Mouse (Mus musculus) MEL (cell line): Measurements from ENCODE around the gene Pkd2l1. TPM values are rescaled to one million over a fixed set of nuclear protein-coding genes. Genes with fewer than 3 reads are reported as not detected.

Source experiments
- DNase-seq: peaks from one replicate; pipeline ENCODE4 v3.0.0; 2011; ENCODE audit warnings: low read depth, low spot score
- H3K27ac ChIP-seq: 2 replicates; pipeline ENCODE4 v1.5.1; 2012; ENCODE audit warnings: low read depth, mild to moderate bottlenecking, control low read depth, low read length, moderate library complexity; ENCODE audit not compliant: control insufficient read depth
- H3K27me3 ChIP-seq, 2 experiments: fragments of 150-350 bp in 1 of 2; sonication (generic) in 1 of 2; 2 replicates each; pipeline ENCODE4 v1.6.1; 2012; ENCODE audit warnings: low read length in 2 of 2, mild to moderate bottlenecking in 2 of 2, improper control_type of control experiment in 1 of 2, moderate library complexity in 1 of 2; ENCODE audit not compliant: insufficient read depth in 2 of 2, control insufficient read depth in 1 of 2
- H3K36me3 ChIP-seq, 2 experiments: 2 replicates each; pipeline ENCODE4 v1.6.1; 2012 to 2014; ENCODE audit warnings: low read length in 2 of 2, improper control_type of control experiment in 1 of 2, inconsistent platforms in 1 of 2, mild to moderate bottlenecking in 1 of 2; ENCODE audit not compliant: insufficient read depth in 2 of 2, control insufficient read depth in 1 of 2
- H3K4me1 ChIP-seq, 2 experiments: fragments of 150-350 bp in 1 of 2; sonication (generic) in 1 of 2; 2 replicates each; pipeline ENCODE4 v1.6.1; 2012; ENCODE audit warnings: low read length in 2 of 2, improper control_type of control experiment in 1 of 2, mild to moderate bottlenecking in 1 of 2; ENCODE audit not compliant: insufficient read depth in 2 of 2, control insufficient read depth in 1 of 2
- H3K4me3 ChIP-seq, 2 experiments: fragments of 150-350 bp in 1 of 2; sonication (generic) in 1 of 2; 2 replicates each; pipeline ENCODE4 v1.5.1; 2012; ENCODE audit warnings: low read depth in 2 of 2, low read length in 2 of 2, mild to moderate bottlenecking in 2 of 2, moderate library complexity in 2 of 2, control low read depth in 1 of 2, improper control_type of control experiment in 1 of 2; ENCODE audit not compliant: control insufficient read depth in 1 of 2, insufficient read depth in 1 of 2
- H3K79me2 ChIP-seq: 2 replicates; pipeline ENCODE4 v1.6.1; 2012; ENCODE audit warnings: mild to moderate bottlenecking, low read length, moderate library complexity; ENCODE audit not compliant: control insufficient read depth, poor library complexity, insufficient read depth
- H3K9ac ChIP-seq: 2 replicates; pipeline ENCODE4 v1.6.1; 2012; ENCODE audit warnings: low read depth, mild to moderate bottlenecking, control low read depth, low read length, moderate library complexity; ENCODE audit not compliant: control insufficient read depth, poor library complexity, severe bottlenecking
- H3K9me3 ChIP-seq: fragments of 150-350 bp; sonication (generic); replicated peaks from 2 replicates; pipeline ENCODE4 v1.6.1; 2012; ENCODE audit warnings: mild to moderate bottlenecking, low read length, improper control_type of control experiment, moderate library complexity; ENCODE audit not compliant: insufficient read depth
- CHD2 ChIP-seq: IDR thresholded peaks from 2 replicates; pipeline ENCODE4 v1.6.1; 2011; ENCODE audit warnings: low read length, improper control_type of control experiment
- CTCF ChIP-seq, 3 experiments: IDR thresholded peaks in 2 of 3; conservative IDR thresholded peaks in 1 of 3; 2 replicates each; pipeline ENCODE4 v1.5.1; 2011 to 2012; ENCODE audit warnings: low read length in 3 of 3, low read depth in 2 of 3, mild to moderate bottlenecking in 2 of 3, improper control_type of control experiment in 1 of 3, inconsistent platforms in 1 of 3, mixed read lengths in 1 of 3, moderate library complexity in 1 of 3; ENCODE audit not compliant: control insufficient read depth in 1 of 3, insufficient read depth in 1 of 3, poor library complexity in 1 of 3, severe bottlenecking in 1 of 3
- E2F4 ChIP-seq: IDR thresholded peaks from 2 replicates; pipeline ENCODE4 v1.6.1; 2011; ENCODE audit warnings: low read depth, low read length, improper control_type of control experiment, borderline replicate concordance
- ELF1 ChIP-seq: IDR thresholded peaks from 2 replicates; pipeline ENCODE4 v1.6.1; 2014; ENCODE audit warnings: low read depth, mild to moderate bottlenecking, inconsistent platforms, low read length, improper control_type of control experiment, moderate library complexity
- EP300 ChIP-seq, 2 experiments: IDR thresholded peaks; 2 replicates each; pipeline ENCODE4 v1.6.1; 2011; ENCODE audit warnings: improper control_type of control experiment in 2 of 2, low read length in 2 of 2, low read depth in 1 of 2, mild to moderate bottlenecking in 1 of 2
- GATA1 ChIP-seq: IDR thresholded peaks from 2 replicates; pipeline ENCODE4 v1.6.1; 2011; ENCODE audit warnings: low read depth, low read length, improper control_type of control experiment
- JUND ChIP-seq: IDR thresholded peaks from 2 replicates; pipeline ENCODE4 v1.6.1; 2011; ENCODE audit warnings: low read depth, mild to moderate bottlenecking, improper control_type of control experiment, low read length
- MAFK ChIP-seq: IDR thresholded peaks from 2 replicates; pipeline ENCODE4 v1.6.1; 2011; ENCODE audit warnings: low read depth, mild to moderate bottlenecking, low read length, improper control_type of control experiment, borderline replicate concordance
- MAZ ChIP-seq: IDR thresholded peaks from 2 replicates; pipeline ENCODE4 v1.6.1; 2012; ENCODE audit warnings: low read depth, mild to moderate bottlenecking, inconsistent platforms, low read length, improper control_type of control experiment
- MEF2A ChIP-seq: IDR thresholded peaks from 2 replicates; pipeline ENCODE4 v1.6.1; 2014; ENCODE audit warnings: low read depth, mild to moderate bottlenecking, inconsistent platforms, low read length, improper control_type of control experiment; ENCODE audit not compliant: poor library complexity, insufficient replicate concordance, severe bottlenecking; ENCODE audit errors: extremely low read depth
- MXI1 ChIP-seq: IDR thresholded peaks from 2 replicates; pipeline ENCODE4 v1.6.1; 2011; ENCODE audit warnings: mild to moderate bottlenecking, low read depth, low read length, improper control_type of control experiment
- MYB ChIP-seq: IDR thresholded peaks from 2 replicates; pipeline ENCODE4 v1.6.1; 2011; ENCODE audit warnings: mild to moderate bottlenecking, low read depth, low read length, improper control_type of control experiment
- RCOR1 ChIP-seq: IDR thresholded peaks from 2 replicates; pipeline ENCODE4 v1.6.1; 2012; ENCODE audit warnings: low read depth, mild to moderate bottlenecking, inconsistent platforms, low read length, improper control_type of control experiment
- SIN3A ChIP-seq: IDR thresholded peaks from 2 replicates; pipeline ENCODE4 v1.6.1; 2012; ENCODE audit warnings: low read length, improper control_type of control experiment, inconsistent platforms
- TAL1 ChIP-seq: IDR thresholded peaks from 2 replicates; pipeline ENCODE4 v1.6.1; 2012; ENCODE audit warnings: mild to moderate bottlenecking, inconsistent platforms, low read length, moderate library complexity, mixed read lengths
- TBP ChIP-seq: IDR thresholded peaks from 2 replicates; pipeline ENCODE4 v1.8.0; 2011; ENCODE audit warnings: low read depth, low read length, improper control_type of control experiment
- TCF12 ChIP-seq: IDR thresholded peaks from 2 replicates; pipeline ENCODE4 v1.6.1; 2014; ENCODE audit warnings: low read depth, mild to moderate bottlenecking, inconsistent platforms, low read length, improper control_type of control experiment, moderate library complexity
- USF1 ChIP-seq: IDR thresholded peaks from 2 replicates; pipeline ENCODE4 v1.6.1; 2014; ENCODE audit warnings: low read depth, mild to moderate bottlenecking, inconsistent platforms, low read length, improper control_type of control experiment, moderate library complexity
- ZC3H11A ChIP-seq: IDR thresholded peaks from 2 replicates; pipeline ENCODE4 v1.6.1; 2012; ENCODE audit warnings: low read depth, mild to moderate bottlenecking, inconsistent platforms, low read length, improper control_type of control experiment
- ZKSCAN1 ChIP-seq: IDR thresholded peaks from 2 replicates; pipeline ENCODE4 v1.6.1; 2012; ENCODE audit warnings: low read depth, mild to moderate bottlenecking, inconsistent platforms, low read length, improper control_type of control experiment, moderate library complexity
- polyA plus RNA-seq, 2 experiments: library from polyadenylated mRNA; stranded (reverse) in 1 of 2; unstranded in 1 of 2; fragments of >175 nt in 1 of 2; fragments of >200 nt in 1 of 2; gene quantifications; 2 replicates each; pipeline versions ENCODE4 v1.2.1 to v1.2.4; 2012; ENCODE audit warnings: low replicate concordance in 2 of 2, low read depth in 1 of 2; ENCODE audit not compliant: insufficient read length in 2 of 2, insufficient read depth in 1 of 2, missing spikeins in 1 of 2
- total RNA-seq: library from RNA; depleted of rRNA; stranded (reverse); fragments of 300-350 nt; gene quantifications from 2 replicates; pipeline ENCODE4 v1.2.3, GENCODE M21; 2012

Pkd2l1 gene
- total and polyA plus RNA-seq, 3 experiments = not detected

- no peak overlapping the region for H3K27ac ChIP-seq
- H3K4me3 ChIP-seq = no peak overlapping the region
- no peak for DNase-seq
- no peak overlapping the region for H3K9ac ChIP-seq
- no peaks in the 10 kb centered on the region for H3K9me3 ChIP-seq
- no peaks in the 10 kb centered on the region for H3K27me3 ChIP-seq
- H3K36me3 ChIP-seq = no peaks in the 10 kb centered on the region
- H3K4me1 ChIP-seq = peaks cover 0 to 4% of the 10 kb centered on the region in 2 experiments; a peak in 1 of 4 replicates
- no peak for TF ChIP-seq RCOR1
- no peak for TF ChIP-seq MYB
- TF ChIP-seq MEF2A = no peak
- TF ChIP-seq ZKSCAN1 = no peak
- no peak for TF ChIP-seq TAL1
- no peak for TF ChIP-seq USF1
- TF ChIP-seq ELF1 = no peak
- no peak for TF ChIP-seq ZC3H11A
- no peak for TF ChIP-seq MAFK
- no peak for TF ChIP-seq CTCF (IDR thresholded peaks at IDR 0.05 in 2 of 3, conservative IDR thresholded peaks at IDR 0.05 in 1 of 3; ENCODE audit: control insufficient read depth in 1 of 3, insufficient read depth in 1 of 3, low read depth in 2 of 3, low read length in 3 of 3, poor library complexity in 1 of 3, severe bottlenecking in 1 of 3)
- TF ChIP-seq JUND = no peak
- TF ChIP-seq E2F4 = no peak
- TF ChIP-seq TBP = no peak
- no peak for TF ChIP-seq EP300 (IDR thresholded peaks at IDR 0.05; ENCODE audit: low read depth in 1 of 2, low read length in 2 of 2)
- no peak for TF ChIP-seq SIN3A
- TF ChIP-seq MXI1 = no peak
- TF ChIP-seq TCF12 = no peak
- H3K79me2 ChIP-seq = no peaks in the 10 kb centered on the region
Measured at GRCm38 (mm10) chr19:44237471-44238006, 45.3 kb upstream of the Pkd2l1 start.

GRCm38 (mm10) chr19:44231608-44232151, 39.4 kb upstream of the Pkd2l1 start:
- no peaks in the 10 kb centered on the region for H3K79me2 ChIP-seq

More at GRCm38 (mm10) chr19:44231608-44232151, 39.4 kb upstream of the Pkd2l1 start:
- TF ChIP-seq EP300 (IDR thresholded peaks at IDR 0.05; ENCODE audit: low read depth in 1 of 2, low read length in 2 of 2) = peak in 1 of 2 experiments; percentile 37; a peak in 2 of 4 replicates
- peak; percentile 16; the same call in 1 of the 2 replicates for TF ChIP-seq GATA1
- no peak for TF ChIP-seq TBP
- no peak for TF ChIP-seq MAZ
- TF ChIP-seq CHD2 = no peak
- peak; percentile 40 for TF ChIP-seq TAL1
- Histone ChIP-seq H3K27me3 (peaks cover 4 to 5% of the 10 kb centered on the region in 2 experiments), H3K27ac (peak overlapping the region; percentile 26; the same call in 1 of the 2 replicates), H3K4me3 (no peak overlapping the region), H3K9me3 (no peaks in the 10 kb centered on the region), H3K9ac (no peak overlapping the region), H3K4me1 (peaks cover 13 to 22% of the 10 kb centered on the region in 2 experiments), H3K36me3 (peaks cover 0 to 10% of the 10 kb centered on the region in 2 experiments; a peak in 2 of 4 replicates)
- DNase-seq = peak; percentile 75
